Mouse (Mus musculus): Measurements from ENCODE around the gene Rbm42.

DNA sequence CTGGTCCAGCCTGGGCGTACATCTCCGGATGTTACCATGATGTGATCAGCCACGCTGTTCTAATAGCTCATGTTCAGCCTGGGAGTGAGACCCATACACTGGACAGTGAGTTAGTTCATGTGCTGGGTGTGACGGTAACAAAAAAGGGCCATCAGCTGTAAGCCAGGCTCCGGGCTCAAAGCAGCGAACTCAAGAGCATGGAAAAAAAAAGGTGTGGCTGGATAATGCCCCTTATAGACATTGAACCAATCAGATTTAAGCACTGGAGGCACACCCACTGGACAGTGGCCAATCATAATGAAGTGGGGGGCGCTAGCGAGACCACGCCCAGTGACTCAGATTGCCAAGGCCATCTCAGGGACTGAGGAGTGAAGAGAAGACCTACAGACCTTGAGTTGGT is 48.5 kb upstream of the Rbm42 start, which contains the start of gene 2200002J24Rik:
- TF ChIP-seq POLR2A (IDR thresholded peaks at IDR 0.05; ENCODE audit: low read depth, low read length) (peak; percentile 63), CTCF (conservative IDR thresholded peaks at IDR 0.05 in 1 of 2, IDR thresholded peaks at IDR 0.05 in 1 of 2; ENCODE audit: low read depth in 2 of 2, low read length in 2 of 2) (no peak), ETS1 (conservative IDR thresholded peaks at IDR 0.05; ENCODE audit: low read depth, low read length) (no peak), JUND (conservative IDR thresholded peaks at IDR 0.05; ENCODE audit: low read depth, low read length) (no peak), MAX (IDR thresholded peaks at IDR 0.05; ENCODE audit: low read length) (peak; percentile 28), EP300 (IDR thresholded peaks at IDR 0.05; ENCODE audit: low read length) (no peak), USF2 (conservative IDR thresholded peaks at IDR 0.05; ENCODE audit: low read depth, low read length) (no peak), HCFC1 (IDR thresholded peaks at IDR 0.05; ENCODE audit: low read depth, low read length) (no peak; the same call in 1 of the 2 replicates), POLR2AphosphoS2 (IDR thresholded peaks at IDR 0.05; ENCODE audit: low read depth, low read length) (no peak), E2F4 (IDR thresholded peaks at IDR 0.05; ENCODE audit: insufficient replicate concordance, low read depth, low read length) (no peak)

Data from CH12.LX (cell line).